Mouse (Mus musculus) olfactory bulb, adult 2 months (tissue): ENCODE results near the gene Coq8b.

Source experiments
- CTCF ChIP-seq: fragments of 200-500 bp; IDR thresholded peaks from 2 replicates; pipeline ENCODE4 v1.5.1; 2012; ENCODE audit warnings: low read depth, mild to moderate bottlenecking, low read length, moderate library complexity; ENCODE audit not compliant: insufficient read depth
- POLR2A ChIP-seq: fragments of 200-500 bp; IDR thresholded peaks from 2 replicates; pipeline ENCODE4 v1.6.1; 2012; ENCODE audit warnings: mild to moderate bottlenecking, low read depth, low read length, moderate library complexity; ENCODE audit not compliant: insufficient read depth

- no peak for TF ChIP-seq POLR2A
- TF ChIP-seq CTCF, result peak; percentile 83
Measured at GRCm38 (mm10) chr7:27302172-27302571, 69.3 kb downstream of the Coq8b start.
